10 mouse cellular contexts compared by ENCODE assay signal in the genomic region with DNA sequence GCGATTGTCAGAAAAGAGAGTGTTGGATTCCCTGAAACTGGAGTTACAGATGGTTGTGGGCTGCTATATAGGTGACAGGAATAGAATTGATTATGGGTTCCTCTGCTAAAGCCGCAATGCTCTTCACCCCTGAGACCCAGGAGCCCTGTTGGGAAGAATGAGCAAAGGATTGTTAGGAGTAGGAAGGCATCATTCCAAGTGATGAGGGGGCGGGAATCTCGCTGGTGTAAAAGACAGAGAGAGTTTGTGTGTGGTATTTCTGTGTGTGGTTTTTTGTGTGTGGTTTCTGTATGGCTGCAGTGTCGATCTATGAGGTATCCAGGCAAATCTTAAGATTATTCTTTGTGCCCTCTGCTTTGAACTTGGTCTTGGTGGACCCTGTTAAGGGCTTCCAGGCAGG. TPM values are rescaled to one million over a fixed set of nuclear protein-coding genes. Genes with fewer than 3 reads are reported as not detected.
DNase-seq lines count a peak whose midpoint lies in the region; ATAC-seq lines count a peak whose summit lies in the region.
"Had no signal": no experiment of that assay in that cellular context is flagged by ENCODE, and none has a peak within 500 bp of the region (broad histone marks: within the 10 kb centered on the region; RNA-seq: fewer than 3 reads in every experiment).

No protein-coding gene starts in this region.

- H3K27me3 ChIP-seq in embryonic facial prominence, embryonic 13.5 days = peaks cover 3% of the 10 kb centered on the region; the same call in 1 of the 2 replicates
- no peaks in the 10 kb centered on the region for H3K27me3 ChIP-seq in hindbrain, embryonic 14.5 days (ENCODE audit: control insufficient read depth, insufficient read depth, low read length)

- no peak for ATAC-seq in embryonic facial prominence, embryonic 13.5 days (ENCODE audit: insufficient number of reproducible peaks, insufficient read depth, low FRiP score, low TSS enrichment, low read depth)
- no peak for ATAC-seq in hindbrain, embryonic 14.5 days (ENCODE audit: low FRiP score)

- H3K9me3 ChIP-seq in embryonic facial prominence, embryonic 13.5 days = no peaks in the 10 kb centered on the region
- no peaks in the 10 kb centered on the region for H3K9me3 ChIP-seq in hindbrain, embryonic 14.5 days (ENCODE audit: control insufficient read depth, low read length)
- H3K9me3 ChIP-seq: liver, embryonic 15.5 days had no signal

- H3K4me3 ChIP-seq in embryonic facial prominence, embryonic 13.5 days = no peak overlapping the region
- peak overlapping the region; percentile 85; the same call in 1 of the 2 replicates for H3K4me3 ChIP-seq in hindbrain, embryonic 14.5 days (replicated peaks; ENCODE audit: low read length)

- no peak overlapping the region for H3K27ac ChIP-seq in embryonic facial prominence, embryonic 13.5 days
- no peak overlapping the region for H3K27ac ChIP-seq in hindbrain, embryonic 14.5 days
- H3K27ac ChIP-seq: liver, embryonic 15.5 days had no signal

- DNase-seq in layer of hippocampus, adult 9-11 months = peak; percentile 25
- no peak for DNase-seq in layer of hippocampus, adult 9-10 months (ENCODE audit: low spot score)
- no peak for DNase-seq in hindbrain, embryonic 14.5 days (ENCODE audit: low spot score)
- peak; percentile 6 for DNase-seq in naive thymus-derived CD4-positive, alpha-beta T cell, adult 2 months (ENCODE audit: low read depth)
- DNase-seq in ovary, postnatal 10 days (ENCODE audit: low spot score) = no peak
- DNase-seq in adrenal gland, adult (ENCODE audit: inconsistent age in 2 of 2, low spot score in 1 of 2) = no peak
- DNase-seq: kidney, postnatal 14 days; spleen, adult 18-20 months had no signal

- no peak overlapping the region for H3K9ac ChIP-seq in embryonic facial prominence, embryonic 13.5 days
- peak overlapping the region; percentile 77; the same call in 1 of the 2 replicates for H3K9ac ChIP-seq in hindbrain, embryonic 14.5 days
- H3K9ac ChIP-seq: liver, embryonic 15.5 days had no signal

- 60% methylated on average over 5 of the region's 5 CpGs for WGBS in embryonic facial prominence, embryonic 13.5 days
- 66% methylated on average over 5 of the region's 5 CpGs for WGBS in hindbrain, embryonic 14.5 days

- H3K36me3 ChIP-seq in embryonic facial prominence, embryonic 13.5 days = peaks cover 6% of the 10 kb centered on the region; the same call in 1 of the 2 replicates
- no peaks in the 10 kb centered on the region for H3K36me3 ChIP-seq in hindbrain, embryonic 14.5 days (replicated peaks; ENCODE audit: control insufficient read depth, insufficient read depth)
- H3K36me3 ChIP-seq: liver, embryonic 15.5 days had no signal

- H3K4me1 ChIP-seq in embryonic facial prominence, embryonic 13.5 days = peaks cover 17% of the 10 kb centered on the region
- peaks cover 11% of the 10 kb centered on the region for H3K4me1 ChIP-seq in hindbrain, embryonic 14.5 days (replicated peaks; ENCODE audit: control insufficient read depth, insufficient read depth, low read length)

- peak overlapping the region; percentile 83 for H3K4me2 ChIP-seq in embryonic facial prominence, embryonic 13.5 days
- H3K4me2 ChIP-seq in hindbrain, embryonic 14.5 days (replicated peaks) = peak overlapping the region; percentile 82

RNA-seq across cellular contexts. Expression of gene Zkscan16, which starts 1.3 kb away (rescaled TPM):
- polyA plus RNA-seq in embryonic facial prominence, embryonic 13.5 days (2015; fragmentation: Nextera tagmentation; extraction: Ambion mirVana) = 1.2 and 1.4 TPM in 2 replicates
- polyA plus RNA-seq in hindbrain, embryonic 14.5 days (2014; fragmentation: Nextera tagmentation; extraction: Ambion mirVana) = 2.8 and 3.2 TPM in 2 replicates

RNA-seq across cellular contexts. Expression of gene Ecpas, which starts 32.1 kb away (rescaled TPM):
- 27.3 and 33.6 TPM in 2 replicates for polyA plus RNA-seq in embryonic facial prominence, embryonic 13.5 days (2015; fragmentation: Nextera tagmentation; extraction: Ambion mirVana)
- polyA plus RNA-seq in hindbrain, embryonic 14.5 days (2014; fragmentation: Nextera tagmentation; extraction: Ambion mirVana) = 47.8 and 49.3 TPM in 2 replicates

RNA-seq across cellular contexts. Expression of gene Ptgr1, which starts 42.2 kb away (rescaled TPM):
- polyA plus RNA-seq in embryonic facial prominence, embryonic 13.5 days (2015; fragmentation: Nextera tagmentation; extraction: Ambion mirVana) = 21.0 and 24.8 TPM in 2 replicates
- 4.6 and 4.8 TPM in 2 replicates for polyA plus RNA-seq in hindbrain, embryonic 14.5 days (2014; fragmentation: Nextera tagmentation; extraction: Ambion mirVana)

RNA-seq across cellular contexts. Expression of gene Dnajc25, which starts 50.2 kb away (rescaled TPM):
- polyA plus RNA-seq in embryonic facial prominence, embryonic 13.5 days (2015; fragmentation: Nextera tagmentation; extraction: Ambion mirVana) = 9.7 and 15.1 TPM in 2 replicates
- 5.2 and 9.6 TPM in 2 replicates for polyA plus RNA-seq in hindbrain, embryonic 14.5 days (2014; fragmentation: Nextera tagmentation; extraction: Ambion mirVana)

RNA-seq across cellular contexts. Expression of gene Gm20503, which starts 58.3 kb away (rescaled TPM):
- polyA plus RNA-seq in embryonic facial prominence, embryonic 13.5 days (2015; fragmentation: Nextera tagmentation; extraction: Ambion mirVana) = 18.1 and 20.0 TPM in 2 replicates
- 6.5 and 8.6 TPM in 2 replicates for polyA plus RNA-seq in hindbrain, embryonic 14.5 days (2014; fragmentation: Nextera tagmentation; extraction: Ambion mirVana)

Comparison
In these comparisons a context has a peak if more than half of its experiments do, and no peak if none do; other contexts are left out.
1. DNase-seq: peak in layer of hippocampus, adult 9-11 months (single experiment) and naive thymus-derived CD4-positive, alpha-beta T cell, adult 2 months (single experiment); none in layer of hippocampus, adult 9-10 months (single experiment), hindbrain, embryonic 14.5 days (single experiment), ovary, postnatal 10 days (single experiment) and adrenal gland, adult (0 of 2).